ENCODE assay signal across 8 mouse cellular contexts in genomic region chr9:115547625-115548325, GRCm38 (mm10).
DNase-seq lines count a peak whose midpoint lies in the region; ATAC-seq and TF ChIP-seq lines count a peak whose summit lies in the region.
"Had no signal": no experiment of that assay in that cellular context is flagged by ENCODE, and none has a peak within 500 bp of the region (broad histone marks: within the 10 kb centered on the region; RNA-seq: fewer than 3 reads in every experiment).

No protein-coding gene starts in this region.

- ATAC-seq in lung, embryonic 16.5 days (ENCODE audit: low read depth): 0 out of 2 replicates have a peak, but pooled peaks have one; percentile 31
- 0 out of 2 replicates have a peak, but pooled peaks have one; percentile 43 for ATAC-seq in hindbrain, embryonic 13.5 days (ENCODE audit: low FRiP score)
- peak; percentile 46 for ATAC-seq in megakaryocyte, adult 5-6 weeks (ENCODE audit: poor library complexity, severe bottlenecking)

- H3K27ac ChIP-seq in lung, embryonic 16.5 days (ENCODE audit: low read length): no peak overlapping the region; the same call in 1 of the 2 replicates
- H3K27ac ChIP-seq in hindbrain, embryonic 13.5 days: no peak overlapping the region
- H3K27ac ChIP-seq: hindbrain, embryonic 15.5 days had no signal

- no peak overlapping the region for H3K4me3 ChIP-seq in lung, embryonic 16.5 days (ENCODE audit: low read length)
- no peak overlapping the region for H3K4me3 ChIP-seq in lung, adult 2 months (replicated peaks; ENCODE audit: extremely low read depth, low read depth, low read length)
- no peak overlapping the region for H3K4me3 ChIP-seq in hindbrain, embryonic 13.5 days
- H3K4me3 ChIP-seq: hindbrain, embryonic 15.5 days had no signal

- no peak for TF ChIP-seq POLR2A in lung, adult 2 months (IDR thresholded peaks at IDR 0.05; ENCODE audit: borderline replicate concordance, extremely low read depth, low read depth, low read length)

- H3K4me2 ChIP-seq in lung, embryonic 16.5 days (ENCODE audit: low read depth, low read length): no peak overlapping the region
- H3K4me2 ChIP-seq in hindbrain, embryonic 13.5 days: no peak overlapping the region
- H3K4me2 ChIP-seq: hindbrain, embryonic 15.5 days had no signal

- H3K4me1 ChIP-seq in lung, embryonic 16.5 days (replicated peaks; ENCODE audit: control insufficient read depth, insufficient read depth, low read length): peaks cover 14% of the 10 kb centered on the region; the same call in 1 of the 2 replicates
- peaks cover 9% of the 10 kb centered on the region for H3K4me1 ChIP-seq in lung, adult 2 months (ENCODE audit: control insufficient read depth, insufficient read depth, low read length)
- peaks cover 18% of the 10 kb centered on the region for H3K4me1 ChIP-seq in hindbrain, embryonic 13.5 days (replicated peaks)

- no peaks in the 10 kb centered on the region for H3K36me3 ChIP-seq in lung, embryonic 16.5 days (ENCODE audit: control insufficient read depth, insufficient read depth, low read length)
- no peaks in the 10 kb centered on the region for H3K36me3 ChIP-seq in hindbrain, embryonic 13.5 days
- H3K36me3 ChIP-seq: hindbrain, embryonic 15.5 days had no signal

- WGBS in lung, embryonic 16.5 days: 41% methylated on average over 8 of the region's 8 CpGs
- 48% methylated on average over 8 of the region's 8 CpGs for WGBS in lung, adult 2 months
- WGBS in hindbrain, embryonic 13.5 days: 63% methylated on average over 8 of the region's 8 CpGs

- H3K9ac ChIP-seq in lung, embryonic 16.5 days (ENCODE audit: low read length): no peak overlapping the region
- H3K9ac ChIP-seq in hindbrain, embryonic 13.5 days: no peak overlapping the region
- H3K9ac ChIP-seq: hindbrain, embryonic 15.5 days had no signal

- no peak for TF ChIP-seq CTCF in lung, adult 2 months (IDR thresholded peaks at IDR 0.05; ENCODE audit: insufficient read depth, low read length)

- no peak for DNase-seq in lung, adult 2 months
- peak; percentile 68 for DNase-seq in adrenal gland, postnatal 25 days
- no peak for DNase-seq in frontal cortex, adult 2 months (ENCODE audit: extremely low spot score in 1 of 2, low spot score in 1 of 2)
- no peak for DNase-seq in layer of hippocampus, adult 18-20 months (ENCODE audit: low spot score in 2 of 2)

- H3K9me3 ChIP-seq in lung, embryonic 16.5 days (ENCODE audit: control insufficient read depth, low read length): no peaks in the 10 kb centered on the region
- no peaks in the 10 kb centered on the region for H3K9me3 ChIP-seq in hindbrain, embryonic 13.5 days
- H3K9me3 ChIP-seq: hindbrain, embryonic 15.5 days had no signal

- H3K27me3 ChIP-seq in lung, embryonic 16.5 days (ENCODE audit: control insufficient read depth, insufficient read depth, low read depth, low read length): no peaks in the 10 kb centered on the region
- no peaks in the 10 kb centered on the region for H3K27me3 ChIP-seq in hindbrain, embryonic 13.5 days
- H3K27me3 ChIP-seq: hindbrain, embryonic 15.5 days had no signal
